Mouse (Mus musculus) urinary bladder, adult 18-20 months (tissue): ENCODE results near the gene Gm3269.
A peak's percentile ranks its signal among the peaks of the same experiment; 100 is the strongest.
"Not testable (repeated sequence)": the region's sequence is repeated elsewhere in the genome, so short reads cannot be mapped to it uniquely, and the experiment has no call there.

ENCODE experiments used
- DNase-seq, 2 experiments: peaks; one replicate each; pipeline ENCODE4 v3.0.0; 2022; ENCODE audit warnings: low spot score in 2 of 2, mixed read lengths in 2 of 2

The Gm3269 gene

DNA sequence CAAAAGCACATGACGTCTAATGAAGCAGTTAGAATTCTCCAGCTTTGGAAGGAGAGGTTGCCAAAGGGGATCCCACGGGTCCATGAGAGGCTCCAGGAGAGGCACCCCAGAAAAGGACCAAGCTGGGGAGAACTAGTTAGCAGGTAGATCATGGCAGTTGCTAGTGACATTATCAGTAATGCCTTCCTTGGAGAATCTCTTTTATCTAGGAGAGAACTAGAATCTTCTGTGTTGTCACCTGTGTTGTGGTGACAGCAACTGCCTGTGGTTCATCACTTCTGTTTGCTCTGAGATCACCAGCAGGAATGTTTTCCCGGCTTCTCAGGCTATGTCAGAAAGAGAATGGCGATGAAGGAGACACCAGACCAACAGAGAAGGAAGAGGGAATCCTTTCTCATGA lies at the start of gene Gm3269:
Gene Gm3269, plus strand, starts transcription at position 301 of the 400 bp plus-strand sequence.
- DNase-seq, result not testable (repeated sequence)

DNA sequence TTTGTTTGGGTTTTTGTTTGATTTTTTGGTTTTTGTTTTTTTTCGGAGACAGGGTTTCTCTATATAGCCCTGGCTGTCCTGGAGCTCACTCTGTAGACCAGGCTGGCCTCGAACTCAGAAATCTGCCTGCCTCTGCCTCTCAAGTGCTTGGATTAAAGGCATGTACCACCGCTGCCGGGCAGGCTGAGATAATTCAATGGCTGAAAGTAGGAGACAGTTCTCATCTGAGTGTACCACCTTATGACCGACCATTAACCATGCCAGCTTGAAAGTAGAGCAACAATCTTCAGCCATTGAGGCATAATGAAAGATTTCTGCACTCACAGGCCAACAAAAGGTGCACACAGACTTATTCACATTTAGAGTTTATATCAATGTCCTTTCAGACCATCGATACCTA lies 31.5 kb upstream of the Gm3269 start:
- DNase-seq, result peak in 1 of 2 experiments; percentile 0

DNA sequence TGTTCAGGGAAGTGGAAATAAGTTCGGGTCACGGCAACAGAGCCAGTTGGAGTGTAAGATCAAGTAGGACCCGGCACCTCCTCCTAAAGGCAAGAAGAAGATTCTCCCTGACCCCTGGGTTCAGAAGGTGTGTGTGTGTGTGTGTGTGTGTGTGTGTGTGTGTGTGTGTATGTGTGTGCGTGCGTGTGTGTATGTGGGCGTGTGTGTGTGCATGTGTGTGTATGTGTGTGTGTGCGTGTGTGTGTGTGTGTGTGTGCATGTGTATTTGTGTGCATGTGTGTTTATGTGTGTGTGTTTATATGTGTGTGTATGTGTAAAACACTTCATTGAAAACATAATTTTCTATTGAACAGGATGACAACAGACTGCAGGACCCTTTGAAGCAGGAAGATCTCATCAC lies 16.0 kb upstream of the Gm3269 start:
- DNase-seq, result peak in 1 of 2 experiments; percentile 0

DNA sequence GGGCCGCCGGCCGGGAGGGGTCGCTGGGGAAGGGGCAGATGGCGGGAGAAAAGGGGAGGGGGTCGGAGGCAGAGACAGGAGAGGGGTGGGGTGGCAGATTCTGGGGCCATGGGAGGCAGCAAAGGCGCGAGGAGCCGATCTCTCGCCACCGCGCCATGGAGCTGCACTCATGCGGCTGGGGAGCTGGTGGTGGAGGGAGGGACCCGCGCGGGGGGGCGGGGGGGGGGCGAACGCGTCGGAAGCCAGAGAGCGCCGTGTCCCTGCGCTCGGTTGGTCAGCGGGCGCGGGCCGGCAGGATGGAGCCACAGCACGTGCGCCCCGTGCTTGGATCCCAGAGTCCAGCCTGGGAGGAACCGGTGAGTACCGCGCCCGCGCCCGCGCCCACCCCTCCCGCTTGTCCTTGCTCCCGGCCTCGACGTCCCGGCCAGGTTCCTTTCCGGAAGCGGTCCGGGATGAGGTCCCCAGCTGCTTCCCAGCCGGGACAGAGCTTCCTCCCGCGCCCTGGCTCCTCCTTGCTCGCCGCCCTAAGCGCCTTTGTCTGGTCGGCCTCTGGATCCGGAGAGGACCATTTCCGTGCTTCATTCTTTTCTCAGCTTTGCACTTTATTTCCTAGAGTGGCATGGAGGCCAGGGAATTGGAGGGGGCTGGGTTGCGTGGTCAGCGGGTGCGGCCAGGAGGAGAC lies 17.5 kb downstream of the Gm3269 start, which contains the start of gene Gm3264:
Gene Gm3264, plus strand, starts transcription at position 278 of the 682 bp plus-strand sequence.
- peak in 1 of 2 experiments; percentile 16 for DNase-seq

DNA sequence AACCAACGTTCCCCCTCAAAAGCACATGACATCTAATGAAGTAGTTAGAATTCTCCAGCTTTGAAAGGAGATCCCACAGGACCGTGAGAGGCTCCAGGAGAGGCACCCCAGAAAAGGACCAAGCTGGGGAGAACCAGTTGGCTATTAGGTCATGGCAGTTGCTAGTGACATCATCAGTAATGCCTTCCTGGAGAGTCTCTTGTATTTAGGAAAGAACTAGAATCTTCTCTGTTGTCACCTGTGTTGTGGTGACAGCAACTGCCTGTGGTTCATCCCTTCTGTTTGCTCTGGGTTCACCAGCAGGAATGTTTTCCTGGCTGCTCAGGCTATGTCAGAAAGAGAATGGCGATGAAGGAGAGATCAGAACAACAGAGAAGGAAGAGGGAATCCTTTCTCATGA lies 54.2 kb downstream of the Gm3269 start, which contains the start of gene Gm3278:
Gene Gm3278, plus strand, starts transcription at position 301 of the 400 bp plus-strand sequence.
- not testable (repeated sequence) for DNase-seq
